Mouse (Mus musculus): ENCODE data around the gene Socs2.

- no peak for TF ChIP-seq CTCF (IDR thresholded peaks at IDR 0.05; ENCODE audit: low read depth, low read length)
- no peak for TF ChIP-seq POLR2A (IDR thresholded peaks at IDR 0.05; ENCODE audit: borderline replicate concordance, low read depth, low read length)
Measured at GRCm38 (mm10) chr10:95388821-95389477, 28.0 kb downstream of the Socs2 start.
